Mouse (Mus musculus) C2C12 (cell line): Measurements from ENCODE around the gene Elf5.

Experiments used
- CTCF ChIP-seq: IDR thresholded peaks from one replicate; pipeline ENCODE4 v1.5.1; 2011; ENCODE audit not compliant: control insufficient read depth, insufficient read depth, insufficient read length
- MAX ChIP-seq: IDR thresholded peaks from one replicate; pipeline ENCODE4 v1.6.1; 2011; ENCODE audit warnings: mild to moderate bottlenecking, control low read depth
- MYOD1 ChIP-seq: IDR thresholded peaks from one replicate; pipeline ENCODE4 v1.6.1; 2011; ENCODE audit warnings: low read depth; ENCODE audit not compliant: control insufficient read depth, insufficient read length
- USF1 ChIP-seq: IDR thresholded peaks from one replicate; pipeline ENCODE4 v1.6.1; 2011; ENCODE audit warnings: low read depth, mild to moderate bottlenecking, control low read depth, moderate library complexity

- TF ChIP-seq CTCF (peak; percentile 53), MAX (no peak), USF1 (no peak), MYOD1 (no peak)
These were observed 13.0 kb downstream of the Elf5 start for GRCm38 (mm10) chr2:103424349-103425026.
